ENCODE assay signal across 19 mouse cellular contexts in the genomic region with DNA sequence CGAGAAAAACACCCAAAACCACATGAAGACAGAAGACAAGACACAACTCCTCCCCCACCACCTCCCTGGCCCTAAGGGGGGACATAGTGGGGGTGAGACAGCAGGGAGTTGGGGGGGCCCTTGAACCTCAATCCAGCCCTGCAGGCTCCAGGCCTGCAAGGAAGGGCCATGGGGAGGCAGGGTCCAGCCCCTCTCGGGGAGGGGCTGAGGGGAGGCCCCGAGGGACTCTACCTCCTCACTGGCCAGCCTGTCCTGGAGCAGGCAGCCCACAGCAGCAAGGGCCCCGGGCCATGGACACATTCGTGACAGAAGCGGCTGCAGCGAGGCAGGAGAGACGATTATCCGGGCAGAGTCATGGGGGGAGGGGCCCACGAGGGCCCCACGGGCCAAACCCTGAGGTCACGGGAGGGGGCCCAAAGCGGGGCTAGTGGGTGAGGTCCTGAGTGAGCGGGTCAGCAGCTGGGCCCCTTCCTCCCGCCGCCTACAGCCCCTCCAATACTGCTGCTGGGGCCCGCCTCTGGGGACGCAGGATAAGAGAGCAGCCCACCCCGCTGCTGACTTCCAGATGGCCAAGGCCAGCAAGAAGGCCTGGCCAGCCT. TPM values are rescaled to one million over a fixed set of nuclear protein-coding genes. Genes with fewer than 3 reads are reported as not detected.
DNase-seq lines count a peak whose midpoint lies in the region; ATAC-seq and TF ChIP-seq lines count a peak whose summit lies in the region.
"Had no signal": no experiment of that assay in that cellular context is flagged by ENCODE, and none has a peak within 500 bp of the region (broad histone marks: within the 10 kb centered on the region; RNA-seq: fewer than 3 reads in every experiment).

No protein-coding gene starts in this region.

- peak; percentile 12 for DNase-seq in adrenal gland, adult 8-10 months
- DNase-seq in adrenal gland, adult 18-20 months (ENCODE audit: low spot score in 2 of 2), result no peak
- peak; percentile 25 for DNase-seq in gastrocnemius, adult 2 months
- DNase-seq in gastrocnemius, postnatal 10 days, result no peak
- DNase-seq in kidney, postnatal 14 days, result no peak
- DNase-seq: cerebellum, postnatal 14 days; embryo, embryonic 11 days; kidney, adult 8-10 months; kidney, postnatal 36 days; right cerebral cortex, postnatal 4 days had no signal

- H3K4me2 ChIP-seq in kidney, embryonic 15.5 days, result no peak overlapping the region
- H3K4me2 ChIP-seq in limb, embryonic 12.5 days, result no peak overlapping the region
- H3K4me2 ChIP-seq: embryonic facial prominence, embryonic 15.5 days; hindbrain, embryonic 13.5 days; midbrain, embryonic 11.5 days had no signal

- peaks cover 35% of the 10 kb centered on the region for H3K4me1 ChIP-seq in kidney, embryonic 15.5 days
- peaks cover 31% of the 10 kb centered on the region for H3K4me1 ChIP-seq in limb, embryonic 12.5 days (replicated peaks)

- no peaks in the 10 kb centered on the region for H3K27me3 ChIP-seq in kidney, embryonic 15.5 days
- H3K27me3 ChIP-seq in limb, embryonic 12.5 days, result no peaks in the 10 kb centered on the region
- H3K27me3 ChIP-seq: embryonic facial prominence, embryonic 15.5 days; hindbrain, embryonic 13.5 days had no signal

- intact Hi-C loops in gastrocnemius, adult 2 months (cut with DNase I), result no loop called here

- no peaks in the 10 kb centered on the region for H3K9me3 ChIP-seq in kidney, embryonic 15.5 days (replicated peaks)
- H3K9me3 ChIP-seq in limb, embryonic 12.5 days, result no peaks in the 10 kb centered on the region
- H3K9me3 ChIP-seq: embryonic facial prominence, embryonic 15.5 days; G1E; hindbrain, embryonic 13.5 days had no signal

- WGBS in kidney, embryonic 15.5 days, result 56% methylated on average over 19 of the region's 19 CpGs
- WGBS in limb, embryonic 12.5 days, result 76% methylated on average over 17 of the region's 19 CpGs

- H3K36me3 ChIP-seq in kidney, embryonic 15.5 days, result peaks cover 50% of the 10 kb centered on the region
- H3K36me3 ChIP-seq in limb, embryonic 12.5 days, result peaks cover 54% of the 10 kb centered on the region

- ATAC-seq in kidney, embryonic 15.5 days (replicated peaks; ENCODE audit: low FRiP score), result no peak
- no peak for ATAC-seq in limb, embryonic 12.5 days (ENCODE audit: insufficient number of reproducible peaks, insufficient read depth, low FRiP score, low TSS enrichment, low read depth)
- ATAC-seq: CD4-positive, CD25-positive, alpha-beta regulatory T cell, adult 4 months had no signal

- H3K4me3 ChIP-seq in gastrocnemius, adult 2 months, result no peak overlapping the region
- no peak overlapping the region for H3K4me3 ChIP-seq in kidney, embryonic 15.5 days (replicated peaks)
- H3K4me3 ChIP-seq in limb, embryonic 12.5 days (replicated peaks), result no peak overlapping the region
- H3K4me3 ChIP-seq: embryonic facial prominence, embryonic 15.5 days; hindbrain, embryonic 13.5 days had no signal

- peak overlapping the region; percentile 26; the same call in 1 of the 2 replicates for H3K9ac ChIP-seq in kidney, embryonic 15.5 days
- peak overlapping the region; percentile 31; the same call in 1 of the 2 replicates for H3K9ac ChIP-seq in limb, embryonic 12.5 days (replicated peaks)
- H3K9ac ChIP-seq: embryonic facial prominence, embryonic 15.5 days; hindbrain, embryonic 13.5 days; liver, embryonic 14.5 days had no signal

- H3K27ac ChIP-seq in gastrocnemius, adult 2 months, result no peak overlapping the region
- H3K27ac ChIP-seq in kidney, embryonic 15.5 days, result 0 out of 2 replicates have a peak overlapping the region, but pooled peaks have one; percentile 18
- no peak overlapping the region for H3K27ac ChIP-seq in limb, embryonic 12.5 days
- H3K27ac ChIP-seq: embryonic facial prominence, embryonic 15.5 days; hindbrain, embryonic 13.5 days; liver, embryonic 14.5 days; macrophage had no signal

- TF ChIP-seq CTCF in gastrocnemius, adult 2 months (IDR thresholded peaks at IDR 0.05), result no peak

RNA-seq across cellular contexts. Expression of a gene that starts 4.1 kb away (rescaled TPM):
- total RNA-seq in adrenal gland, adult 8-10 months (2022), result 10 to 100 TPM; 79.7 to 84.5 (median 81.6) TPM
- total RNA-seq in adrenal gland, adult 18-20 months (2021), result 10 to 100 TPM; 71.4 to 71.5 TPM
- total RNA-seq in gastrocnemius, adult 2 months (2021), result 10 to 100 TPM; 25.6 to 30.4 TPM
- total RNA-seq in gastrocnemius, postnatal 10 days (2021), result 10 to 100 TPM; 31.4 to 35.0 TPM
- 120 and 131 TPM in 2 replicates for polyA plus RNA-seq in kidney, embryonic 15.5 days (2015; fragmentation: Nextera tagmentation; extraction: Ambion mirVana)
- 126 and 127 TPM in 2 replicates for polyA plus RNA-seq in limb, embryonic 12.5 days (2016; fragmentation: Nextera tagmentation; extraction: Ambion mirVana)

RNA-seq across cellular contexts. Expression of a gene that starts 4.8 kb away (rescaled TPM):
- 10 to 100 TPM; 12.5 to 23.3 (median 22.5) TPM for total RNA-seq in adrenal gland, adult 8-10 months (2022)
- 10 to 100 TPM; 18.2 to 43.2 TPM for total RNA-seq in adrenal gland, adult 18-20 months (2021)
- under 1 TPM in 1 of 2 experiments, not detected in 1; 0.47 TPM for total RNA-seq in gastrocnemius, adult 2 months (2021)
- 1 to 10 TPM; 2.8 to 4.0 TPM for total RNA-seq in gastrocnemius, postnatal 10 days (2021)
- 35.2 and 36.7 TPM in 2 replicates for polyA plus RNA-seq in kidney, embryonic 15.5 days (2015; fragmentation: Nextera tagmentation; extraction: Ambion mirVana)
- polyA plus RNA-seq in limb, embryonic 12.5 days (2016; fragmentation: Nextera tagmentation; extraction: Ambion mirVana), result 32.1 and 33.3 TPM in 2 replicates

RNA-seq across cellular contexts. Expression of a gene that starts 18.7 kb away (rescaled TPM):
- 10 to 100 TPM; 31.8 to 51.8 (median 40.4) TPM for total RNA-seq in adrenal gland, adult 8-10 months (2022)
- total RNA-seq in adrenal gland, adult 18-20 months (2021), result 10 to 100 TPM; 29.4 to 31.4 TPM
- total RNA-seq in gastrocnemius, adult 2 months (2021), result 10 to 100 TPM; 23.3 to 28.5 TPM
- total RNA-seq in gastrocnemius, postnatal 10 days (2021), result 10 to 100 TPM; 22.0 to 23.5 TPM
- 52.6 and 52.7 TPM in 2 replicates for polyA plus RNA-seq in kidney, embryonic 15.5 days (2015; fragmentation: Nextera tagmentation; extraction: Ambion mirVana)
- 64.9 and 69.6 TPM in 2 replicates for polyA plus RNA-seq in limb, embryonic 12.5 days (2016; fragmentation: Nextera tagmentation; extraction: Ambion mirVana)

RNA-seq across cellular contexts. Expression of a gene that starts 22.1 kb away (rescaled TPM):
- total RNA-seq in adrenal gland, adult 8-10 months (2022), result 10 to 100 TPM; 51.7 to 68.6 (median 62.8) TPM
- 10 to 100 TPM; 53.2 to 62.3 TPM for total RNA-seq in adrenal gland, adult 18-20 months (2021)
- 10 to 100 TPM; 31.7 to 43.4 TPM for total RNA-seq in gastrocnemius, adult 2 months (2021)
- 10 to 100 TPM; 43.7 to 49.2 TPM for total RNA-seq in gastrocnemius, postnatal 10 days (2021)
- polyA plus RNA-seq in kidney, embryonic 15.5 days (2015; fragmentation: Nextera tagmentation; extraction: Ambion mirVana), result 77.2 and 80.2 TPM in 2 replicates
- 78.5 and 81.5 TPM in 2 replicates for polyA plus RNA-seq in limb, embryonic 12.5 days (2016; fragmentation: Nextera tagmentation; extraction: Ambion mirVana)

RNA-seq across cellular contexts. Expression of a gene that starts 47.8 kb away (rescaled TPM):
- 100 to 1,000 TPM in 3 of 4 experiments, 10 to 100 TPM in 1; 83.5 to 119 (median 106) TPM for total RNA-seq in adrenal gland, adult 8-10 months (2022)
- total RNA-seq in adrenal gland, adult 18-20 months (2021), result 100 to 1,000 TPM in 1 of 2 experiments, 10 to 100 TPM in 1; 95.5 to 101 TPM
- 10 to 100 TPM; 17.0 to 23.0 TPM for total RNA-seq in gastrocnemius, adult 2 months (2021)
- 10 to 100 TPM; 36.1 to 41.4 TPM for total RNA-seq in gastrocnemius, postnatal 10 days (2021)
- 70.1 and 71.8 TPM in 2 replicates for polyA plus RNA-seq in kidney, embryonic 15.5 days (2015; fragmentation: Nextera tagmentation; extraction: Ambion mirVana)
- 47.0 and 51.0 TPM in 2 replicates for polyA plus RNA-seq in limb, embryonic 12.5 days (2016; fragmentation: Nextera tagmentation; extraction: Ambion mirVana)

Comparison
In these comparisons a context has a peak if more than half of its experiments do, and no peak if none do; other contexts are left out.
1. DNase-seq: peak in adrenal gland, adult 8-10 months (single experiment) and gastrocnemius, adult 2 months (single experiment); none in adrenal gland, adult 18-20 months (0 of 2), gastrocnemius, postnatal 10 days (single experiment) and kidney, postnatal 14 days (single experiment).